Mouse (Mus musculus): ENCODE measurements around the gene Myom1.

The Myom1 gene

GRCm38 (mm10) chr17:71136384-71137333, 134.2 kb downstream of the Myom1 start:
- no peak for DNase-seq (ENCODE audit: low spot score)

- DNase-seq (ENCODE audit: low spot score) = no peak
Measured at GRCm38 (mm10) chr17:71137334-71137721, 134.9 kb downstream of the Myom1 start.

GRCm38 (mm10) chr17:71142068-71142467, 139.6 kb downstream of the Myom1 start:
- no peak for DNase-seq (ENCODE audit: low spot score)

GRCm38 (mm10) chr17:71143155-71143554, 140.7 kb downstream of the Myom1 start:
- no peak for DNase-seq (ENCODE audit: low spot score)

GRCm38 (mm10) chr17:71144322-71145116, 142.1 kb downstream of the Myom1 start:
- DNase-seq (ENCODE audit: low spot score) = no peak

GRCm38 (mm10) chr17:71145248-71145961, 143.0 kb downstream of the Myom1 start:
- no peak for DNase-seq (ENCODE audit: low spot score)

- DNase-seq (ENCODE audit: low spot score) = no peak
Measured at GRCm38 (mm10) chr17:71153356-71153755, 150.9 kb downstream of the Myom1 start.

GRCm38 (mm10) chr17:71155271-71155670, 152.8 kb downstream of the Myom1 start:
- DNase-seq (ENCODE audit: low spot score) = no peak

GRCm38 (mm10) chr17:71159152-71159567, 156.7 kb downstream of the Myom1 start:
- DNase-seq (ENCODE audit: low spot score) = no peak

- DNase-seq (ENCODE audit: low spot score) = no peak
Measured at GRCm38 (mm10) chr17:71159720-71160119, 157.3 kb downstream of the Myom1 start.

GRCm38 (mm10) chr17:71160244-71160995, 158.0 kb downstream of the Myom1 start:
- DNase-seq (ENCODE audit: low spot score) = no peak

- DNase-seq (ENCODE audit: low spot score) = peak; percentile 23
Measured at GRCm38 (mm10) chr17:71164991-71165390, 162.6 kb downstream of the Myom1 start.

GRCm38 (mm10) chr17:71168205-71168815, 165.9 kb downstream of the Myom1 start:
- DNase-seq (ENCODE audit: low spot score) = no peak

- peak; percentile 14 for DNase-seq (ENCODE audit: low spot score)
Measured at GRCm38 (mm10) chr17:71168846-71169245, 166.4 kb downstream of the Myom1 start.

- no peak for DNase-seq (ENCODE audit: low spot score)
Measured at GRCm38 (mm10) chr17:71169639-71170038, 167.2 kb downstream of the Myom1 start.

- no peak for DNase-seq (ENCODE audit: low spot score)
Measured at GRCm38 (mm10) chr17:71171161-71171560, 168.7 kb downstream of the Myom1 start.

Measured in left cerebral cortex, adult 11 months (tissue).